Mouse (Mus musculus) heart, postnatal 36 days (tissue): ENCODE data around the gene Wbp1. TPM values are rescaled to one million over a fixed set of nuclear protein-coding genes. Genes with fewer than 3 reads are reported as not detected.

Source experiments
- DNase-seq, 2 experiments: peaks; one replicate each; pipeline ENCODE4 v3.0.0; 2021 to 2022
- intact Hi-C: fragments of 180-260 bp; cut with DNase I; formaldehyde crosslinking; loops from one replicate; pipeline ENCODE4 v1.15.1; 2025
- total RNA-seq, 2 experiments: library from RNA; stranded (reverse); gene quantifications; 2 replicates each; pipeline ENCODE4 v1.2.3; 2021

Gene Wbp1
- total RNA-seq, 2 experiments from 2014 or later = 71.0 to 71.7 TPM

GRCm38 (mm10) chr6:83142211-83142731 is 20.9 kb upstream of the Wbp1 start:
- intact Hi-C loops = no loop called here
- DNase-seq = no peak

- no peak for DNase-seq
- intact Hi-C loops = no loop called here
These were observed 20.3 kb upstream of the Wbp1 start for GRCm38 (mm10) chr6:83141636-83142035.

- intact Hi-C loops = no loop called here
- no peak for DNase-seq
These were observed 18.7 kb upstream of the Wbp1 start for GRCm38 (mm10) chr6:83140044-83140443.

GRCm38 (mm10) chr6:83138056-83138455 is 16.7 kb upstream of the Wbp1 start:
- intact Hi-C loops = no loop called here
- no peak for DNase-seq

GRCm38 (mm10) chr6:83137576-83137950 is 16.2 kb upstream of the Wbp1 start:
- intact Hi-C loops = no loop called here
- peak in 1 of 2 experiments; percentile 86 for DNase-seq

GRCm38 (mm10) chr6:83136881-83137575 is 15.7 kb upstream of the Wbp1 start:
- intact Hi-C loops = no loop called here

GRCm38 (mm10) chr6:83136291-83136880 is 15.0 kb upstream of the Wbp1 start:
- no peak for DNase-seq
- intact Hi-C loops = no loop called here

More at GRCm38 (mm10) chr6:83136881-83137575, 15.7 kb upstream of the Wbp1 start:
- DNase-seq = peak; percentile 69 to 89

- intact Hi-C loops = no loop called here
- DNase-seq = peak; percentile 42 to 47
These were observed 14.3 kb upstream of the Wbp1 start for GRCm38 (mm10) chr6:83135571-83136161.

- intact Hi-C loops = no loop called here
These were observed 13.7 kb upstream of the Wbp1 start, which contains the start of gene Rtkn for GRCm38 (mm10) chr6:83134951-83135513. Gene Rtkn, plus strand, starts transcription at chr6:83135463.

GRCm38 (mm10) chr6:83134226-83134625 is 12.9 kb upstream of the Wbp1 start:
- intact Hi-C loops = no loop called here
- DNase-seq = no peak

More at GRCm38 (mm10) chr6:83134951-83135513, 13.7 kb upstream of the Wbp1 start, which contains the start of gene Rtkn:
- DNase-seq = no peak

- intact Hi-C loops = no loop called here
- DNase-seq = no peak
These were observed 11.0 kb upstream of the Wbp1 start for GRCm38 (mm10) chr6:83132176-83132919.

- no peak for DNase-seq
- intact Hi-C loops = no loop called here
These were observed 10.2 kb upstream of the Wbp1 start for GRCm38 (mm10) chr6:83131469-83132034.

- no peak for DNase-seq
- intact Hi-C loops = no loop called here
These were observed 6.1 kb upstream of the Wbp1 start for GRCm38 (mm10) chr6:83127419-83127818.

GRCm38 (mm10) chr6:83125331-83125730 is 4.0 kb upstream of the Wbp1 start, which contains the start of gene Ino80b:
Gene Ino80b, minus strand, starts transcription at chr6:83125431.
- intact Hi-C loops = no loop called here
- no peak for DNase-seq

GRCm38 (mm10) chr6:83124851-83125312 is 3.5 kb upstream of the Wbp1 start:
- intact Hi-C loops = no loop called here
- peak; percentile 88 to 92 for DNase-seq

GRCm38 (mm10) chr6:83122961-83123360 is 1.6 kb upstream of the Wbp1 start:
- no peak for DNase-seq

GRCm38 (mm10) chr6:83121863-83122710 is 728 bp upstream of the Wbp1 start:
- DNase-seq = no peak
- intact Hi-C loops = no loop called here

More at GRCm38 (mm10) chr6:83122961-83123360, 1.6 kb upstream of the Wbp1 start:
- intact Hi-C loops = no loop called here

- DNase-seq = no peak
- intact Hi-C loops = no loop called here
These were observed 1.7 kb downstream of the Wbp1 start for GRCm38 (mm10) chr6:83119734-83120051.
